13 mouse cellular contexts compared by ENCODE assay signal in the genomic region with DNA sequence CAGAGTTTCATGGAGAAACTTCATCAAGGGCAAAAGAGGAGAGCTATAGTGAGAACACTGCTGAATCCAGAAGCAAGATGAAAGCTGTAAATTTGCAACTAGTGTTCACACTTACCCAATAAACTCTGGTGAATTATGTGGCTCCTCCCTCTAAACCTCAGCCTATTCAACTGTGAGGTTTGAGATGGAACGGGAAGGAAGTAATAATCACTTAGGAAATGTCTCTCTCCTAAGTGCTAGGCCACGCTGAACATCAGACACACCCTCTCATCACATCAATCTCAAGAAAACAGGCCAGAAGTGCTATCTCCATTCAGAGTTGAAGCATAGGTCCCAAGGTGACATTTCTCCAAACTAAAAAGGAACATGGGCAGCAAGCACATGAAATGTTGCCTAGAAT.
"Had no signal": no experiment of that assay in that cellular context is flagged by ENCODE, and none has a peak within 500 bp of the region (broad histone marks: within the 10 kb centered on the region; RNA-seq: fewer than 3 reads in every experiment).

No protein-coding gene starts in this region.

- H3K4me2 ChIP-seq: kidney, embryonic 15.5 days; limb, embryonic 12.5 days; liver, embryonic 15.5 days; midbrain, embryonic 15.5 days; neural tube, embryonic 12.5 days had no signal

- H3K36me3 ChIP-seq: kidney, embryonic 15.5 days; limb, embryonic 12.5 days; liver, embryonic 15.5 days; midbrain, embryonic 15.5 days; neural tube, embryonic 12.5 days had no signal

- H3K9me3 ChIP-seq: kidney, embryonic 15.5 days; limb, embryonic 12.5 days; liver, embryonic 15.5 days; midbrain, embryonic 15.5 days; neural tube, embryonic 12.5 days had no signal

- H3K27ac ChIP-seq: kidney, embryonic 15.5 days; layer of hippocampus, adult 2 months; limb, embryonic 12.5 days; liver, embryonic 15.5 days; macrophage; midbrain, embryonic 15.5 days; neural tube, embryonic 12.5 days had no signal

- H3K9ac ChIP-seq: kidney, embryonic 15.5 days; limb, embryonic 12.5 days; liver, embryonic 15.5 days; midbrain, embryonic 15.5 days; neural tube, embryonic 12.5 days had no signal

- H3K27me3 ChIP-seq: kidney, embryonic 15.5 days; limb, embryonic 12.5 days; liver, embryonic 15.5 days; midbrain, embryonic 15.5 days; neural tube, embryonic 12.5 days had no signal

- ATAC-seq: midbrain, embryonic 15.5 days had no signal

- DNase-seq: kidney, adult 2 months; kidney, postnatal 25 days; lung, adult 2 months; lung, postnatal 10 days; retina, postnatal 1 day; thymus, postnatal 36 days had no signal

- H3K4me3 ChIP-seq: kidney, embryonic 15.5 days; layer of hippocampus, adult 2 months; limb, embryonic 12.5 days; liver, embryonic 15.5 days; midbrain, embryonic 15.5 days; neural tube, embryonic 12.5 days had no signal
